Mouse (Mus musculus): ENCODE results near the gene Fcna. TPM values are rescaled to one million over a fixed set of nuclear protein-coding genes. Genes with fewer than 3 reads are reported as not detected.
A peak's percentile ranks its signal among the peaks of the same experiment; 100 is the strongest.

Fcna gene
- polyA plus RNA-seq, 1 experiment from 2014 or later = 3.7 TPM

GRCm38 (mm10) chr2:25634046-25634445 is 6.2 kb upstream of the Fcna start:
- Histone ChIP-seq H3K27me3 (no peaks in the 10 kb centered on the region), H3K4me2 (no peak overlapping the region), H3K9ac (no peak overlapping the region), H3K27ac (replicated peaks) (no peak overlapping the region), H3K9me3 (no peaks in the 10 kb centered on the region), H3K36me3 (no peaks in the 10 kb centered on the region), H3K4me1 (replicated peaks) (no peaks in the 10 kb centered on the region), H3K4me3 (no peak overlapping the region)
- ATAC-seq (ENCODE audit: low FRiP score, low read depth) = no peak
- WGBS = 61% methylated on average over 1 of the region's 1 CpGs

GRCm38 (mm10) chr2:25633616-25634015 is 5.8 kb upstream of the Fcna start:
- no peak overlapping the region for H3K4me3 ChIP-seq
- H3K27me3 ChIP-seq = no peaks in the 10 kb centered on the region
- no peak overlapping the region for H3K4me2 ChIP-seq
- no peak overlapping the region for H3K9ac ChIP-seq
- ATAC-seq (ENCODE audit: low FRiP score, low read depth) = no peak
- no peak overlapping the region for H3K27ac ChIP-seq (replicated peaks)
- no peaks in the 10 kb centered on the region for H3K4me1 ChIP-seq (replicated peaks)
- WGBS = 91% methylated on average over 3 of the region's 3 CpGs
- no peaks in the 10 kb centered on the region for H3K36me3 ChIP-seq
- no peaks in the 10 kb centered on the region for H3K9me3 ChIP-seq

DNA sequence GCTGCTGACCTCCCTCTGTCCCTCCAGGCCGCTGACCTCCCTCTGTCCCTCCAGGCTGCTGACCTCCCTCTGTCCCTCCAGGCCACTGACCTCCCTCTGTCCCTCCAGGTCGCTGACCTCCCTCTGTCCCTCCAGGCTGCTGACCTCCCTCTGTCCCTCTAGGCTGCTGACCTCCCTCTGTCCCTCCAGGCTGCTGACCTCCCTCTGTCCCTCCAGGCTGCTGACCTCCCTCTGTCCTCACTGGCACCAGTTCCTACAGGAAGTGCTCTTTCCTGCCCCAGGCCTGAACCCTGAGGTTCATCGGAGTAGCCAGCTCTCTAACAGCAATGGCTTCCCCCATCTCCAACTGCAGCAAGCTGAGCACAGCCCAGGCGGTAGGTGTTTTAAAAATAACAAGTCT is 908 bp upstream of the Fcna start:
- no peak for ATAC-seq (ENCODE audit: low FRiP score, low read depth)
- no peak overlapping the region for H3K27ac ChIP-seq (replicated peaks)
- 37% methylated on average over 4 of the region's 4 CpGs for WGBS
- H3K9ac ChIP-seq = no peak overlapping the region
- H3K27me3 ChIP-seq = no peaks in the 10 kb centered on the region
- H3K4me2 ChIP-seq = no peak overlapping the region
- no peaks in the 10 kb centered on the region for H3K36me3 ChIP-seq
- no peak overlapping the region for H3K4me3 ChIP-seq
- no peaks in the 10 kb centered on the region for H3K4me1 ChIP-seq (replicated peaks)
- no peaks in the 10 kb centered on the region for H3K9me3 ChIP-seq

GRCm38 (mm10) chr2:25625986-25626385 is 1.8 kb downstream of the Fcna start:
- Histone ChIP-seq H3K9ac (no peak overlapping the region), H3K9me3 (no peaks in the 10 kb centered on the region), H3K4me2 (no peak overlapping the region), H3K4me1 (replicated peaks) (peaks cover 8% of the 10 kb centered on the region), H3K36me3 (no peaks in the 10 kb centered on the region), H3K27me3 (no peaks in the 10 kb centered on the region), H3K4me3 (no peak overlapping the region), H3K27ac (replicated peaks) (no peak overlapping the region)
- WGBS = 49% methylated on average over 5 of the region's 5 CpGs
- ATAC-seq (ENCODE audit: low FRiP score, low read depth) = no peak

DNA sequence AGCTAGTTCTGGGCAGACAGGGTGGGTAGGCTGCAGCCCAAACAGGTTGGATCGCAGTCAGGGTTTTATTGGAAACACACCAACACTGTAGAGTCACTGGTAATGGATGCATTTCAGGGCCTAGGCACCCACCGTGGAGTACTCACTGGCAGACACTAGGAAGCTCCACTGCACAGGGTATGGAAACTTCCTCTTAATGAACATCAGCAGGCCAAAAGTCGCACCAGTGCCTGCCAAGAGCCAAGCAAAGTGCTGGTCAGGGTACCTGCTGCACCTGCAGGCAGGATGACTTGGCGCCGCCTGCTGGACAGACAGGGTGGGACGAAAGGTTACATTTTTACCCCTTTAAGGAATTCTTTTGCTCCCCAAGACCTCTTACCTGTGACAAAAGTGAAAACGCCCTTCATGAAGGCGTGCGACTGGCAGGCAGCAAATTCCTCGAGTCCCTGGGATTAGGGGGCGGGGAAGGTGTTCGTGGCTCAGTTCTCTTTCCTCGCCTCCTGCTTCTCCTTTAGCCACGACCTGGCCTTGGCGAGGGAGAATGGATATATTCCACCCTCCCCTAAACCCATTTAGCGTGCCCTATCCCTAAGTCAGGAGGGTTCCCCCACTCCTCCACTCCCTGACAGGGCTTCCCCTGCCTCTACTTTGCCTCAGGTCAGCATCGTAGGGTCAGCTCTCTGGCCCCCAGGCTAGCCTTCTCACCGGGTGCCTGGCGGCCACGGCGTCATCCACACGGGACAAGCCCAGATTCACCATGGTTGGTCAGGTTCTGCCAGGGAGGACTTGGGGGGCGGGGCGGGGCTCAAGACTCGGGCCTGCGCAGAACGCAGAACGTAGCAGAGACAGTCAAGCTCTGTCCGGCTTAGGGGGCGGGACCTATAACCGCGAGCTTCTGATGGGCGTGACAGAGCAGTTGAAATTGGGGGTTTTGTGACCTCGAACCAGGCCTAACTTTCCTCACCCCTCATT is 6.3 kb downstream of the Fcna start, which contains the start of gene Tmem141:
Tmem141 (minus strand) TSS at position 777 of the 972 bp plus-strand sequence.
- WGBS = 5% methylated on average over 34 of the region's 34 CpGs
- peaks cover 17% of the 10 kb centered on the region for H3K27me3 ChIP-seq
- peak within 1 kb of the TSS; percentile 63 for H3K9ac ChIP-seq
- H3K27ac ChIP-seq (replicated peaks) = peak within 1 kb of the TSS; percentile 79
- ATAC-seq (ENCODE audit: low FRiP score, low read depth) = peak; percentile 96
- H3K9me3 ChIP-seq = no peaks in the 10 kb centered on the region
- peak within 1 kb of the TSS; percentile 60 for H3K4me3 ChIP-seq
- peaks cover 12% of the 10 kb centered on the region for H3K4me1 ChIP-seq (replicated peaks)
- no peaks in the 10 kb centered on the region for H3K36me3 ChIP-seq
- peak within 1 kb of the TSS; percentile 78 for H3K4me2 ChIP-seq

- Histone ChIP-seq H3K4me3 (0 out of 2 replicates have a peak overlapping the region, but pooled peaks have one; percentile 60), H3K27me3 (peaks cover 24% of the 10 kb centered on the region), H3K9me3 (no peaks in the 10 kb centered on the region), H3K9ac (peak overlapping the region; percentile 63; the same call in 1 of the 2 replicates), H3K4me2 (peak overlapping the region; percentile 78), H3K27ac (replicated peaks) (no peak overlapping the region), H3K4me1 (replicated peaks) (peaks cover 18% of the 10 kb centered on the region), H3K36me3 (no peaks in the 10 kb centered on the region)
- 90% methylated on average over 4 of the region's 4 CpGs for WGBS
- ATAC-seq (ENCODE audit: low FRiP score, low read depth) = no peak
Observed at GRCm38 (mm10) chr2:25620852-25621228, 7.0 kb downstream of the Fcna start.

DNA sequence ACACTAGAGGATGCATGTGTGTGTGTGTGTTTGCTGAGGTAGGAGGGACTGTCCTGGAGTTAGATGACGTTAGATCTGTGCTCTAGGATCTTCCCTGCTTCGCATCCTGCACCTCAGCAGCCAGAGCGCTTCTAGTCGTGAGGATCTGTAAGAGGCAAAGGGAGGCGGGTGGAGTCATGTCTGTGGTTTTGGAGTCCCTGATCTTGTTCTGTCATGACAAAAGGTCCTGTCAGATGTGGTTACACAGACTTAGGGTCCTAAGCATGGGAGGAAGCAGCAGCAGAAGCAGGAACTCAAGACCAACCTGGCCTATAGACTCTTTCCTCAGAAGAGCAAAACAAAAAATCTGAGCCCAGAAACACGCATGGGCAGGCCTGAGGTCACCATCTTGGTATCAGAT is 7.4 kb downstream of the Fcna start:
- no peaks in the 10 kb centered on the region for H3K36me3 ChIP-seq
- no peak overlapping the region for H3K4me2 ChIP-seq
- no peak overlapping the region for H3K9ac ChIP-seq
- peaks cover 29% of the 10 kb centered on the region for H3K27me3 ChIP-seq
- WGBS = 85% methylated on average over 6 of the region's 6 CpGs
- peaks cover 18% of the 10 kb centered on the region for H3K4me1 ChIP-seq (replicated peaks)
- H3K27ac ChIP-seq (replicated peaks) = no peak overlapping the region
- no peak for ATAC-seq (ENCODE audit: low FRiP score, low read depth)
- no peak overlapping the region for H3K4me3 ChIP-seq
- no peaks in the 10 kb centered on the region for H3K9me3 ChIP-seq

- no peak for ATAC-seq (ENCODE audit: low FRiP score, low read depth)
- peaks cover 40% of the 10 kb centered on the region for H3K27me3 ChIP-seq
- peak within 1 kb of the TSS; percentile 17; the same call in 1 of the 2 replicates for H3K4me2 ChIP-seq
- no peaks in the 10 kb centered on the region for H3K36me3 ChIP-seq
- no peak within 1 kb of the TSS for H3K9ac ChIP-seq
- H3K27ac ChIP-seq (replicated peaks) = no peak within 1 kb of the TSS
- no peaks in the 10 kb centered on the region for H3K9me3 ChIP-seq
- peaks cover 18% of the 10 kb centered on the region for H3K4me1 ChIP-seq (replicated peaks)
- H3K4me3 ChIP-seq = no peak within 1 kb of the TSS
- WGBS = 87% methylated on average over 3 of the region's 3 CpGs
Observed at GRCm38 (mm10) chr2:25617578-25617977, 10.3 kb downstream of the Fcna start, which contains the start of gene Ccdc183. Gene Ccdc183 (minus strand): TSS chr2:25617678.

GRCm38 (mm10) chr2:25616398-25616797 is 11.4 kb downstream of the Fcna start:
- Histone ChIP-seq H3K9me3 (no peaks in the 10 kb centered on the region), H3K36me3 (no peaks in the 10 kb centered on the region), H3K9ac (no peak overlapping the region), H3K4me3 (no peak overlapping the region), H3K27me3 (peaks cover 40% of the 10 kb centered on the region), H3K27ac (replicated peaks) (no peak overlapping the region), H3K4me1 (replicated peaks) (peaks cover 14% of the 10 kb centered on the region), H3K4me2 (peak overlapping the region; percentile 17; the same call in 1 of the 2 replicates)
- no peak for ATAC-seq (ENCODE audit: low FRiP score, low read depth)
- WGBS = 18% methylated on average over 22 of the region's 22 CpGs

DNA sequence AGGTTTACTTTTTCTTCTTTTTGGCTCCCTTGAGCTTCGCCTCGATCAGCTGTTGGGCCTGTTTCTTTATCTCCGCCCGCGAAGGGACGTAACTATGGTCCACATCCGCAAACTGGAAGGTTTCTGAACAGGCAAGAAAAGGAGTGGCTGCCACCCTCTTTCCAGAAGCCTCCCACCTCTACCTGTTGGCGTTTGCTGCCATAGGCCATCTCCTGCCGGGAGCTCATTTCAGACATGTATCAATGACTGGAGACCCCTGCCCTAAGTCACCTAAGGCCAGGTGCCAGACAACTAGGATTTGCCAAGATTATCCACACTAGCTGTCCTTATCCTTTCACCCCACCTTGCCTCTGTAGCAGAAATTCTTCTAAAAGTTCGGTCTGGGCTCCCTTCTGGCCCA is 19.2 kb downstream of the Fcna start:
- Histone ChIP-seq H3K9me3 (no peaks in the 10 kb centered on the region), H3K27me3 (no peaks in the 10 kb centered on the region), H3K27ac (replicated peaks) (peak overlapping the region; percentile 84), H3K4me3 (peak overlapping the region; percentile 66), H3K36me3 (no peaks in the 10 kb centered on the region), H3K4me2 (peak overlapping the region; percentile 62), H3K4me1 (replicated peaks) (peaks cover 27% of the 10 kb centered on the region), H3K9ac (peak overlapping the region; percentile 39)
- 72% methylated on average over 10 of the region's 10 CpGs for whole genome bisulfite sequencing
- ATAC-seq (ENCODE audit: low FRiP score, low read depth) = peak; percentile 25

DNA sequence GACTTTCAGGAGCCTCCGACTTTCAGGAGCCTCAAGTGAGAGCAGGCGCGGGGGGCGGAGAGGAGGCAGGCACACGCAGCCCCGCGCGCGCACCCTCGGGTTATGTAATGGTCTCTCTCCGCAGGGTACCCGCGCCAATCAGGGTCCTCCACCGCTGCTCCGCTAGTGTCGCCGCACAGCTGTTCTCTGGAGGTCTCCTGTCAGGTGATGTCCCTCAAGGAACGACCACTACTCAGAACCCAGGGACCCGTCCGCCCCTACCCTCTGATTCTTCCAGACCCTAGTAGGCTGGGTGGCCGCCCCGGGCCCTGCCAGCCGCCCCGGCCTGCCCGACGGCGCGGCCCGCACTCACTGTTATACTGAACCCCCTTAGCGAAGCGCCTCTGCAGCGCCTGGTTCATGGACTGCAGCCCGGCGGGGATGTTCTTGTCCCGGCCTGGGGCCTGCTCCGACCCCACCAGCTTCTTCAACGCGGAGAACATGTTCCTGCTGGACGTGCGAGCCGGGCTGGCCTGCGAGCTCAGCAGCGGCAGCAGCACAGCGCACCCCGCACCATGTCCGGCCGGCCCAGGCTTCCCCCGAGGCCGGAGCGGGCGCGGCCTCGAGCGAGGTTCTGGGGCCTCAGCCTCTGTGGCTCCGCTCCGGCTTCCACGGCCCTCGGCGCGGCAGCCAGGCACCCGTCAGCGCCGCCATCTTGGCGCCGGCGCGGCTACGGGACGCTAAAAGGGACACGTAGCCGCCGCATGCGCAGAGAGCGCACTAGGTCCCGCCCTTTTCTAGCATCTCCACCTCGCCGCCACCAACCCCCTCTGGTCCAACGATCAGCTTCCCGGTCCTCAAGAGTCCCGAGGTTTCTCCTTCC is 19.8 kb downstream of the Fcna start, which contains the start of gene Rabl6:
Rabl6 (minus strand) TSS at position 761 of the 862 bp plus-strand sequence.
- Histone ChIP-seq H3K27me3 (no peaks in the 10 kb centered on the region), H3K4me1 (replicated peaks) (peaks cover 27% of the 10 kb centered on the region), H3K4me2 (peak within 1 kb of the TSS; percentile 62), H3K9me3 (no peaks in the 10 kb centered on the region), H3K9ac (peak within 1 kb of the TSS; percentile 77), H3K36me3 (no peaks in the 10 kb centered on the region), H3K4me3 (peak within 1 kb of the TSS; percentile 66), H3K27ac (replicated peaks) (peak within 1 kb of the TSS; percentile 84)
- under 1% methylated on average over 78 of the region's 80 CpGs for WGBS
- ATAC-seq (ENCODE audit: low FRiP score, low read depth) = peak; percentile 92

All from hindbrain, embryonic 15.5 days (tissue).